In the genomic region with DNA sequence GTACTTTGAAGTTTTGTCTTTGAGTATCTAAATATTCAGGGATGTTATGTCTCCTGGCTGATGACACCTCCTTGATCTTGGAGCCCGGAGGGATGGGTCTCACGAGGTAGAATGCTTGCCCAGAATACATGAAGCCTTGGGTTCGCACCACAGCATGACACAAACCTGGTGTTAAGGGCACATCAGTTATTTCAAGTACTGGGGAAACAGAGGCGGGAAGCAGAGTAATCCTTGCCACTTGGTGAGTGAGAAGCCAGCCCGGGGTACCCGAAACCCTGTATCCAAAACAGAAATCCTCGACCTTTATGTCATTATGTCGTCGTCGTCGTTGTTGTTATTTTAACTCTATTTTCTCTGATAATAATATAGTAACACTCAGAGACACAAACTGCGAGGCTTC, we compare ENCODE assay signal across 9 mouse cellular contexts. TPM values are rescaled to one million over a fixed set of nuclear protein-coding genes. Genes with fewer than 3 reads are reported as not detected.
A peak's percentile ranks its signal among the peaks of the same experiment; 100 is the strongest.
DNase-seq lines count a peak whose midpoint lies in the region; ATAC-seq and TF ChIP-seq lines count a peak whose summit lies in the region.
"Had no signal": no experiment of that assay in that cellular context is flagged by ENCODE, and none has a peak within 500 bp of the region (broad histone marks: within the 10 kb centered on the region; RNA-seq: fewer than 3 reads in every experiment).

No protein-coding gene starts in this region.

- peak overlapping the region; percentile 58 for H3K4me2 ChIP-seq in hindbrain, embryonic 14.5 days (replicated peaks)
- peak overlapping the region; percentile 81 for H3K4me2 ChIP-seq in midbrain, embryonic 16.5 days (ENCODE audit: low read length)

- H3K9ac ChIP-seq in hindbrain, embryonic 14.5 days: peak overlapping the region; percentile 55
- H3K9ac ChIP-seq in midbrain, embryonic 16.5 days (ENCODE audit: low read depth, low read length): peak overlapping the region; percentile 69

- no peak for TF ChIP-seq POLR2A in kidney, adult 2 months (IDR thresholded peaks at IDR 0.05; ENCODE audit: low read depth, low read length)
- no peak for TF ChIP-seq POLR2A in cerebellum, adult 2 months (IDR thresholded peaks at IDR 0.05; ENCODE audit: borderline replicate concordance, insufficient read depth, low read length)
- no peak for TF ChIP-seq POLR2A in lung, adult 2 months (IDR thresholded peaks at IDR 0.05; ENCODE audit: borderline replicate concordance, extremely low read depth, low read depth, low read length)

- no peak for ATAC-seq in hindbrain, embryonic 14.5 days (ENCODE audit: low FRiP score)
- no peak for ATAC-seq in midbrain, embryonic 16.5 days

- no peaks in the 10 kb centered on the region for H3K36me3 ChIP-seq in kidney, adult 2 months (ENCODE audit: control insufficient read depth, insufficient read depth, low read length)
- peaks cover 13% of the 10 kb centered on the region for H3K36me3 ChIP-seq in hindbrain, embryonic 14.5 days (replicated peaks; ENCODE audit: control insufficient read depth, insufficient read depth)
- peaks cover 7% of the 10 kb centered on the region; the same call in 1 of the 2 replicates for H3K36me3 ChIP-seq in midbrain, embryonic 16.5 days (ENCODE audit: control insufficient read depth, insufficient read depth, low read length)

- no peaks in the 10 kb centered on the region for H3K9me3 ChIP-seq in hindbrain, embryonic 14.5 days (ENCODE audit: control insufficient read depth, low read length)
- H3K9me3 ChIP-seq in midbrain, embryonic 16.5 days (replicated peaks; ENCODE audit: control insufficient read depth, low read length, poor library complexity, severe bottlenecking): no peaks in the 10 kb centered on the region

- H3K4me3 ChIP-seq in kidney, adult 2 months (ENCODE audit: insufficient read depth, low read depth, low read length): no peak overlapping the region
- H3K4me3 ChIP-seq in cerebellum, adult 2 months (replicated peaks; ENCODE audit: insufficient read depth, low read depth, low read length): peak overlapping the region; percentile 88
- H3K4me3 ChIP-seq in hindbrain, embryonic 14.5 days (replicated peaks; ENCODE audit: low read length): peak overlapping the region; percentile 67
- peak overlapping the region; percentile 64 for H3K4me3 ChIP-seq in midbrain, embryonic 16.5 days (ENCODE audit: low read depth, low read length)
- H3K4me3 ChIP-seq in lung, adult 2 months (replicated peaks; ENCODE audit: extremely low read depth, low read depth, low read length): no peak overlapping the region

- no peaks in the 10 kb centered on the region for H3K27me3 ChIP-seq in kidney, adult 2 months (replicated peaks; ENCODE audit: control insufficient read depth, insufficient read depth, low read length)
- no peaks in the 10 kb centered on the region for H3K27me3 ChIP-seq in cerebellum, adult 2 months (ENCODE audit: control insufficient read depth, insufficient read depth, low read length)
- no peaks in the 10 kb centered on the region for H3K27me3 ChIP-seq in hindbrain, embryonic 14.5 days (ENCODE audit: control insufficient read depth, insufficient read depth, low read length)
- H3K27me3 ChIP-seq in midbrain, embryonic 16.5 days (ENCODE audit: control insufficient read depth, insufficient read depth, low read depth, low read length): no peaks in the 10 kb centered on the region

- 29% methylated on average over 12 of the region's 12 CpGs for WGBS in kidney, adult 2 months
- WGBS in cerebellum, adult 2 months: 21% methylated on average over 12 of the region's 12 CpGs
- 37% methylated on average over 12 of the region's 12 CpGs for WGBS in hindbrain, embryonic 14.5 days
- 26% methylated on average over 12 of the region's 12 CpGs for whole genome bisulfite sequencing in midbrain, embryonic 16.5 days
- WGBS in lung, adult 2 months: 24% methylated on average over 12 of the region's 12 CpGs

- peak; percentile 18 for DNase-seq in kidney, adult 11 months
- no peak for DNase-seq in kidney, adult 2 months
- DNase-seq in cerebellum, adult 2 months: peak in 1 of 2 experiments; percentile 26
- DNase-seq in hindbrain, embryonic 14.5 days (ENCODE audit: low spot score): no peak
- no peak for DNase-seq in ovary, postnatal 10 days (ENCODE audit: low spot score)
- no peak for DNase-seq in lung, adult 2 months
- DNase-seq in lung, postnatal 14 days: no peak

- TF ChIP-seq CTCF in kidney, adult 2 months (conservative IDR thresholded peaks at IDR 0.05; ENCODE audit: insufficient read depth, insufficient read length, low read depth, low read length): no peak
- no peak for TF ChIP-seq CTCF in cerebellum, adult 2 months (IDR thresholded peaks at IDR 0.05; ENCODE audit: borderline replicate concordance, insufficient read depth, low read depth, low read length)
- no peak for TF ChIP-seq CTCF in lung, adult 2 months (IDR thresholded peaks at IDR 0.05; ENCODE audit: insufficient read depth, low read length)

- no peak overlapping the region for H3K27ac ChIP-seq in kidney, adult 2 months (ENCODE audit: insufficient read depth, low read depth, low read length)
- H3K27ac ChIP-seq in cerebellum, adult 2 months (ENCODE audit: insufficient read depth, low read length): no peak overlapping the region
- H3K27ac ChIP-seq in hindbrain, embryonic 14.5 days: peak overlapping the region; percentile 89
- H3K27ac ChIP-seq in midbrain, embryonic 16.5 days (ENCODE audit: low read length): peak overlapping the region; percentile 87

- peaks cover 3% of the 10 kb centered on the region; the same call in 1 of the 2 replicates for H3K4me1 ChIP-seq in kidney, adult 2 months (ENCODE audit: control insufficient read depth, insufficient read depth, low read length)
- peaks cover 3% of the 10 kb centered on the region for H3K4me1 ChIP-seq in cerebellum, adult 2 months (ENCODE audit: control insufficient read depth, insufficient read depth, low read length)
- peaks cover 17% of the 10 kb centered on the region for H3K4me1 ChIP-seq in hindbrain, embryonic 14.5 days (replicated peaks; ENCODE audit: control insufficient read depth, insufficient read depth, low read length)
- H3K4me1 ChIP-seq in midbrain, embryonic 16.5 days (ENCODE audit: control insufficient read depth, insufficient read depth, low read length): peaks cover 19% of the 10 kb centered on the region
- peaks cover 7% of the 10 kb centered on the region for H3K4me1 ChIP-seq in lung, adult 2 months (ENCODE audit: control insufficient read depth, insufficient read depth, low read length)

RNA-seq across cellular contexts. Expression of gene Mon1b, which starts 1.2 kb away (rescaled TPM):
- polyA plus RNA-seq in kidney, adult 2 months (2012; rRNA removed): 7.0 and 7.2 TPM in 2 replicates
- polyA plus RNA-seq in cerebellum, adult 2 months (2012; rRNA removed): 11.2 and 12.4 TPM in 2 replicates
- polyA plus RNA-seq in hindbrain, embryonic 14.5 days (2014; fragmentation: Nextera tagmentation; extraction: Ambion mirVana): 11.9 and 14.6 TPM in 2 replicates
- 12.5 and 13.0 TPM in 2 replicates for polyA plus RNA-seq in midbrain, embryonic 16.5 days (2015; fragmentation: Nextera tagmentation; extraction: Ambion mirVana)
- 9.5 and 10.9 TPM in 2 replicates for polyA plus RNA-seq in lung, adult 2 months (2012; rRNA removed)

RNA-seq across cellular contexts. Expression of gene Syce1l, which starts 8.9 kb away (rescaled TPM):
- polyA plus RNA-seq in kidney, adult 2 months (2012; rRNA removed): 0.11 TPM in 1 of 2 replicates, not detected in the other
- 0.18 and 0.49 TPM in 2 replicates for polyA plus RNA-seq in cerebellum, adult 2 months (2012; rRNA removed)
- not detected in 2 replicates for polyA plus RNA-seq in hindbrain, embryonic 14.5 days (2014; fragmentation: Nextera tagmentation; extraction: Ambion mirVana)
- not detected in 2 replicates for polyA plus RNA-seq in midbrain, embryonic 16.5 days (2015; fragmentation: Nextera tagmentation; extraction: Ambion mirVana)
- polyA plus RNA-seq in lung, adult 2 months (2012; rRNA removed): 0.18 TPM in 1 of 2 replicates, not detected in the other
- polyA plus RNA-seq: gonadal fat pad, adult 2 months had no signal

Comparison
In these comparisons a context has a peak if more than half of its experiments do, and no peak if none do; other contexts are left out.
1. H3K27ac ChIP-seq: peak in hindbrain, embryonic 14.5 days (single experiment) and midbrain, embryonic 16.5 days (single experiment); none in kidney, adult 2 months (single experiment) and cerebellum, adult 2 months (single experiment).
2. H3K4me3 ChIP-seq: peak in cerebellum, adult 2 months (single experiment), hindbrain, embryonic 14.5 days (single experiment) and midbrain, embryonic 16.5 days (single experiment); none in kidney, adult 2 months (single experiment) and lung, adult 2 months (single experiment).